Mouse (Mus musculus): Measurements from ENCODE around the gene Vmn2r48. TPM values are rescaled to one million over a fixed set of nuclear protein-coding genes. Genes with fewer than 3 reads are reported as not detected.
"Not testable (repeated sequence)": the region's sequence is repeated elsewhere in the genome, so short reads cannot be mapped to it uniquely, and the experiment has no call there.

The Vmn2r48 gene
- polyA plus RNA-seq (2016; fragmentation: Nextera tagmentation; extraction: Ambion mirVana) = not detected in 2 replicates

DNA sequence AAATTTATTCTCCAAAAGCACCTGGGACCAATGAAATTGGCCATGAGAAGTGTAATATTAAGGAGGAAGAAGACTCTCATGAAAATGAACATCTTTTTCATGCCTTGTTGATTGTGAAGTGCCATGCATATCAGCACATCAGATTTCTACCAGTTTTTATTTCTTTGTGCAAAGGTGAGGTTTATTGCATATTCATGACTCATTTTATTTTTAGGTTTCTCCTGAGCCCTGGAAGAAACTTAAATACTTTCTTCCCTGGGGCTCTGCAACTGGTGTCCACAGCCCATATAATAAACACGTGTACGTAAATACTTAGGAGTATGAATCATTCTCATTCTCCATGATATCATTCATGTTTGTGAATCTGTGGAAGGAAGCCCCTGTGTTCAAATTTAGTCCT lies at the start of gene Vmn2r48:
Vmn2r48 (minus strand) TSS at position 101 of the 400 bp plus-strand sequence.
- H3K36me3 ChIP-seq; DNase-seq (ENCODE audit: low spot score); H3K9me3 ChIP-seq; H3K4me3 ChIP-seq; H3K27me3 ChIP-seq (ENCODE audit: insufficient read depth, poor library complexity, severe bottlenecking); H3K27ac ChIP-seq; H3K4me1 ChIP-seq (replicated peaks): not testable (repeated sequence)
- 71% methylated on average over 2 of the region's 2 CpGs for WGBS

- not testable (repeated sequence) for H3K4me1 ChIP-seq (replicated peaks); H3K27ac ChIP-seq; H3K4me3 ChIP-seq; DNase-seq (ENCODE audit: low spot score); H3K36me3 ChIP-seq; H3K27me3 ChIP-seq (ENCODE audit: insufficient read depth, poor library complexity, severe bottlenecking); H3K9me3 ChIP-seq
- 70% methylated on average over 2 of the region's 2 CpGs for WGBS
Observed at GRCm38 (mm10) chr7:9992157-9992556, 38.8 kb upstream of the Vmn2r48 start, which contains the start of gene Vmn2r49. Gene Vmn2r49 (minus strand): TSS chr7:9992257.

Other genes starting within 250 kb of the Vmn2r48 start
- not detected in 2 replicates for gene Vmn2r46, start 183.0 kb downstream of the Vmn2r48 start, polyA plus RNA-seq (2016; fragmentation: Nextera tagmentation; extraction: Ambion mirVana)
- not detected in 2 replicates for gene Vmn2r47, start 112.3 kb downstream of the Vmn2r48 start, polyA plus RNA-seq (2016; fragmentation: Nextera tagmentation; extraction: Ambion mirVana)
- not detected in 2 replicates for gene Vmn2r49, start 38.7 kb upstream of the Vmn2r48 start, polyA plus RNA-seq (2016; fragmentation: Nextera tagmentation; extraction: Ambion mirVana)
- not detected in 2 replicates for gene Vmn2r50, start 99.7 kb upstream of the Vmn2r48 start, polyA plus RNA-seq (2016; fragmentation: Nextera tagmentation; extraction: Ambion mirVana)
- not detected in 2 replicates for gene Vmn2r51, start 152.2 kb upstream of the Vmn2r48 start, polyA plus RNA-seq (2016; fragmentation: Nextera tagmentation; extraction: Ambion mirVana)
- not detected in 2 replicates for gene Vmn2r52, start 223.0 kb upstream of the Vmn2r48 start, polyA plus RNA-seq (2016; fragmentation: Nextera tagmentation; extraction: Ambion mirVana)